Mouse (Mus musculus) myocyte (in vitro differentiated cells): ENCODE data around the gene Lsm6. TPM values are rescaled to one million over a fixed set of nuclear protein-coding genes. Genes with fewer than 3 reads are reported as not detected.

ENCODE experiments used
- H3K27me3 ChIP-seq: one replicate; pipeline ENCODE4 v1.6.1; 2011; ENCODE audit not compliant: control insufficient read depth, insufficient read depth, insufficient read length
- H3K36me3 ChIP-seq: one replicate; pipeline ENCODE4 v1.6.1; 2011; ENCODE audit not compliant: control insufficient read depth, insufficient read depth
- H3K4me2 ChIP-seq: one replicate; pipeline ENCODE4 v1.6.1; 2011; ENCODE audit warnings: low read depth, control low read depth
- H3K4me3 ChIP-seq: one replicate; pipeline ENCODE4 v1.5.1; 2011; ENCODE audit warnings: mild to moderate bottlenecking, control low read depth, moderate library complexity
- H3K79me2 ChIP-seq: one replicate; pipeline ENCODE4 v1.6.1; 2011; ENCODE audit not compliant: control insufficient read depth, insufficient read depth
- H3ac ChIP-seq: one replicate; pipeline ENCODE4 v1.6.1; 2011; ENCODE audit not compliant: control insufficient read depth, insufficient read length
- CEBPB ChIP-seq: IDR thresholded peaks from 2 replicates; pipeline ENCODE4 v1.6.1; 2011; ENCODE audit warnings: mild to moderate bottlenecking, moderate library complexity; ENCODE audit not compliant: poor library complexity, insufficient read depth, severe bottlenecking
- E2F4 ChIP-seq: IDR thresholded peaks from one replicate; pipeline ENCODE4 v1.6.1; 2011; ENCODE audit warnings: mild to moderate bottlenecking, control low read depth, moderate library complexity; ENCODE audit not compliant: insufficient read depth
- MAX ChIP-seq: IDR thresholded peaks from one replicate; pipeline ENCODE4 v1.6.1; 2011; ENCODE audit warnings: low read depth, mild to moderate bottlenecking, control low read depth
- MYOD1 ChIP-seq, 3 experiments: IDR thresholded peaks; one replicate each; pipeline ENCODE4 v1.6.1; 2011; ENCODE audit warnings: control low read depth in 2 of 3, low read depth in 2 of 3, mild to moderate bottlenecking in 2 of 3, moderate library complexity in 1 of 3; ENCODE audit not compliant: insufficient read length in 2 of 3, control insufficient read depth in 1 of 3
- MYOG ChIP-seq, 3 experiments: IDR thresholded peaks; one replicate each; pipeline ENCODE4 v1.6.1; 2011; ENCODE audit warnings: control low read depth in 2 of 3, low read depth in 2 of 3, mild to moderate bottlenecking in 2 of 3; ENCODE audit not compliant: insufficient read length in 2 of 3, control insufficient read depth in 1 of 3, insufficient read depth in 1 of 3
- POLR2A ChIP-seq: IDR thresholded peaks from one replicate; pipeline ENCODE4 v1.6.1; 2011; ENCODE audit warnings: low read depth, mild to moderate bottlenecking, control low read depth, moderate library complexity; ENCODE audit not compliant: insufficient read length
- POLR2AphosphoS2 ChIP-seq: IDR thresholded peaks from one replicate; pipeline ENCODE4 v1.6.1; 2011; ENCODE audit warnings: low read depth, control low read depth; ENCODE audit not compliant: insufficient read length
- REST ChIP-seq: IDR thresholded peaks from one replicate; pipeline ENCODE4 v1.6.1; 2011; ENCODE audit warnings: mild to moderate bottlenecking, control low read depth, moderate library complexity; ENCODE audit not compliant: insufficient read depth, insufficient read length
- SRF ChIP-seq: IDR thresholded peaks from one replicate; pipeline ENCODE4 v1.6.1; 2011; ENCODE audit warnings: low read depth; ENCODE audit not compliant: control insufficient read depth, insufficient read length
- TCF12 ChIP-seq: IDR thresholded peaks from one replicate; pipeline ENCODE4 v1.6.1; 2011; ENCODE audit warnings: mild to moderate bottlenecking, control low read depth; ENCODE audit not compliant: poor library complexity, insufficient read depth, severe bottlenecking
- TCF3 ChIP-seq: IDR thresholded peaks from one replicate; pipeline ENCODE4 v1.6.1; 2011; ENCODE audit warnings: low read depth, control low read depth; ENCODE audit not compliant: insufficient read length
- USF1 ChIP-seq: IDR thresholded peaks from one replicate; pipeline ENCODE4 v1.6.1; 2011; ENCODE audit warnings: low read depth, mild to moderate bottlenecking, control low read depth, moderate library complexity
- polyA plus RNA-seq: library from polyadenylated mRNA; unstranded; fragments of >200 nt; fragmentation: generic; extraction: Trizol; gene quantifications from one replicate; pipeline ENCODE4 v1.2.1, GENCODE M21; 2012; ENCODE audit warnings: missing spikeins

Lsm6 gene
- polyA plus RNA-seq = 60.2 TPM

GRCm38 (mm10) chr8:78820673-78821310, at the start of gene Lsm6:
Gene Lsm6, minus strand, starts transcription at chr8:78821140.
- TF ChIP-seq POLR2AphosphoS2 (peak; percentile 22), POLR2A (peak; percentile 54), TCF12 (no peak), USF1 (no peak), E2F4 (peak; percentile 82), MYOG (IDR thresholded peaks at IDR 0.05; ENCODE audit: control insufficient read depth in 1 of 3, insufficient read depth in 1 of 3, insufficient read length in 2 of 3, low read depth in 2 of 3) (peak in 1 of 3 experiments; percentile 24)
- Histone ChIP-seq H3K36me3 (no peaks in the 10 kb centered on the region), H3K79me2 (peaks cover 23% of the 10 kb centered on the region), H3K4me3 (peak within 1 kb of the TSS; percentile 36), H3K4me2 (peak within 1 kb of the TSS; percentile 82), H3ac (peak within 1 kb of the TSS; percentile 52), H3K27me3 (no peaks in the 10 kb centered on the region)

- Histone ChIP-seq H3K4me2 (no peak overlapping the region), H3K79me2 (no peaks in the 10 kb centered on the region), H3K27me3 (no peaks in the 10 kb centered on the region), H3ac (no peak overlapping the region), H3K36me3 (no peaks in the 10 kb centered on the region), H3K4me3 (no peak overlapping the region)
- TF ChIP-seq POLR2AphosphoS2 = no peak
- TF ChIP-seq MYOG (IDR thresholded peaks at IDR 0.05; ENCODE audit: control insufficient read depth in 1 of 3, insufficient read depth in 1 of 3, insufficient read length in 2 of 3, low read depth in 2 of 3) = no peak
- TF ChIP-seq MAX = no peak
- TF ChIP-seq E2F4 = no peak
- no peak for TF ChIP-seq MYOD1 (IDR thresholded peaks at IDR 0.05; ENCODE audit: control insufficient read depth in 1 of 3, insufficient read length in 2 of 3, low read depth in 2 of 3)
These were observed 46.1 kb upstream of the Lsm6 start for GRCm38 (mm10) chr8:78867036-78867435.

DNA sequence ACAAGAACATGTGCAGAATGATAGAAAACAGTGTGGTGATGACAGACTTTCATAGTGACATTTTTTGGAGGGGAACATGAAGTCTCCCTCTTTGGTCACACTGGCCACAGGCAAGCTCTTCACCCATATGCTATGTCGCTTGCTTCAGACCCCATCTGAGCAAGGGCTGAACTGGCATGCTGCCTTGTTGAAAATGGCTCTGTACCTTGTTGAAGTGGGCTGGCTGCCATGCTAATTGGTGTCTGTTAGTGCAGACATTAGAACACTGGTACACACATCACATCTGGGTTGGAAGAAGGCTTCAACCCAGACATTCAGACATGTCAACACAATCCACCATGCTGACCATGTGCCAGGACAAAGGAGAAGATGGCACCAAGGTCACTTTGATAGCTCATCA, 42.1 kb upstream of the Lsm6 start:
- Histone ChIP-seq H3K36me3 (no peaks in the 10 kb centered on the region), H3K79me2 (no peaks in the 10 kb centered on the region), H3K4me2 (no peak overlapping the region), H3K27me3 (no peaks in the 10 kb centered on the region), H3ac (no peak overlapping the region), H3K4me3 (no peak overlapping the region)
- TF ChIP-seq E2F4 = no peak
- no peak for TF ChIP-seq TCF3
- no peak for TF ChIP-seq MYOD1 (IDR thresholded peaks at IDR 0.05; ENCODE audit: control insufficient read depth in 1 of 3, insufficient read length in 2 of 3, low read depth in 2 of 3)
- TF ChIP-seq POLR2AphosphoS2 = no peak
- no peak for TF ChIP-seq CEBPB
- TF ChIP-seq MYOG (IDR thresholded peaks at IDR 0.05; ENCODE audit: control insufficient read depth in 1 of 3, insufficient read depth in 1 of 3, insufficient read length in 2 of 3, low read depth in 2 of 3) = no peak
- no peak for TF ChIP-seq TCF12
- no peak for TF ChIP-seq POLR2A
- no peak for TF ChIP-seq SRF
- TF ChIP-seq REST = no peak
- no peak for TF ChIP-seq MAX
- no peak for TF ChIP-seq USF1

- no peak overlapping the region for H3K4me2 ChIP-seq
- H3K4me3 ChIP-seq = no peak overlapping the region
- H3K79me2 ChIP-seq = no peaks in the 10 kb centered on the region
- no peak overlapping the region for H3ac ChIP-seq
- H3K36me3 ChIP-seq = no peaks in the 10 kb centered on the region
- H3K27me3 ChIP-seq = no peaks in the 10 kb centered on the region
- TF ChIP-seq CEBPB = no peak
- no peak for TF ChIP-seq E2F4
- TF ChIP-seq POLR2AphosphoS2 = no peak
- no peak for TF ChIP-seq TCF12
These were observed 41.1 kb upstream of the Lsm6 start for GRCm38 (mm10) chr8:78862046-78862445.

DNA sequence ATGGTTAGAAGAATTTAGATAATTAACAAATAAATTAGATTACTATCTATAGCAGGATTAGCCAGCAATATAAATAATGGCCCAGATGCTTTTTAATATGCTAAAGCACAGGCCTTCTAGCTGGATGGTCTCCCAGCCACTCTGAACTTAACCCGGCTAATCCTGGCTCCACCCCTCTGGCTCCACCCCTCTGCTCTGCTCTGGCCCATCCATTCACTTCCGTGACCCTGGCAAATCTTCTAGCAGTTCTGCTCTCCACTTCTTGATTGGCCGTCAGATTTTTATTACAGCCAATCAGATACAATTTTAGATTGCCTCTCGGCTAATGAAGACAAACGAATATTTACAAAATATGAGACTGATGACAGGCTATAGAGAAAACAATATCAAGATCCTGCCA, 39.8 kb upstream of the Lsm6 start:
- Histone ChIP-seq H3K4me2 (no peak overlapping the region), H3ac (no peak overlapping the region), H3K79me2 (no peaks in the 10 kb centered on the region), H3K27me3 (no peaks in the 10 kb centered on the region), H3K4me3 (no peak overlapping the region), H3K36me3 (no peaks in the 10 kb centered on the region)
- no peak for TF ChIP-seq REST
- TF ChIP-seq POLR2A = no peak
- TF ChIP-seq E2F4 = no peak
- no peak for TF ChIP-seq USF1
- TF ChIP-seq TCF12 = no peak
- TF ChIP-seq MYOD1 (IDR thresholded peaks at IDR 0.05; ENCODE audit: control insufficient read depth in 1 of 3, insufficient read length in 2 of 3, low read depth in 2 of 3) = no peak
- TF ChIP-seq CEBPB = no peak
- TF ChIP-seq SRF = no peak
